In genomic region chr4:89436764-89437163, GRCm38 (mm10) we compare ENCODE assay signal across 30 mouse cellular contexts.
"Had no signal": no experiment of that assay in that cellular context is flagged by ENCODE, and none has a peak within 500 bp of the region (broad histone marks: within the 10 kb centered on the region; RNA-seq: fewer than 3 reads in every experiment).

No protein-coding gene starts in this region.

- DNase-seq: heart, postnatal 10 days; heart, postnatal 14 days; heart, postnatal 36 days; heart, postnatal 4 days; kidney, adult 11 months; kidney, adult 18-20 months; kidney, adult 2 months; kidney, adult 8-10 months; kidney, adult 9 months; kidney, postnatal 10 days; kidney, postnatal 14 days; kidney, postnatal 25 days; kidney, postnatal 36 days; kidney, postnatal 4 days; layer of hippocampus, adult 9-11 months; layer of hippocampus, postnatal 36 days had no signal

- H3K36me3 ChIP-seq: heart, embryonic 12.5 days; heart, embryonic 13.5 days; heart, embryonic 15.5 days; hindbrain, embryonic 10.5 days; hindbrain, embryonic 12.5 days; hindbrain, embryonic 13.5 days; hindbrain, embryonic 15.5 days; intestine, embryonic 15.5 days; kidney, embryonic 15.5 days had no signal

- H3K4me1 ChIP-seq: heart, embryonic 12.5 days; heart, embryonic 13.5 days; heart, embryonic 15.5 days; hindbrain, embryonic 10.5 days; hindbrain, embryonic 12.5 days; hindbrain, embryonic 13.5 days; hindbrain, embryonic 15.5 days; intestine, embryonic 15.5 days; kidney, embryonic 15.5 days had no signal

- H3K9ac ChIP-seq: heart, embryonic 12.5 days; heart, embryonic 13.5 days; heart, embryonic 15.5 days; hindbrain, embryonic 12.5 days; hindbrain, embryonic 13.5 days; hindbrain, embryonic 14.5 days; hindbrain, embryonic 15.5 days; intestine, embryonic 15.5 days; kidney, embryonic 15.5 days had no signal

- H3K9me3 ChIP-seq: heart, embryonic 12.5 days; heart, embryonic 13.5 days; heart, embryonic 15.5 days; hindbrain, embryonic 10.5 days; hindbrain, embryonic 12.5 days; hindbrain, embryonic 13.5 days; hindbrain, embryonic 15.5 days; intestine, embryonic 15.5 days; kidney, embryonic 15.5 days had no signal

- H3K4me3 ChIP-seq: heart, embryonic 12.5 days; heart, embryonic 13.5 days; heart, embryonic 15.5 days; hindbrain, embryonic 10.5 days; hindbrain, embryonic 12.5 days; hindbrain, embryonic 13.5 days; hindbrain, embryonic 15.5 days; intestine, embryonic 15.5 days; kidney, embryonic 15.5 days; layer of hippocampus, adult 2 months; left cerebral cortex, adult 2 months had no signal

- H3K27me3 ChIP-seq: heart, embryonic 12.5 days; heart, embryonic 13.5 days; heart, embryonic 15.5 days; hindbrain, embryonic 12.5 days; hindbrain, embryonic 13.5 days; hindbrain, embryonic 15.5 days; intestine, embryonic 15.5 days; kidney, embryonic 15.5 days had no signal

- H3K27ac ChIP-seq: heart, embryonic 13.5 days; heart, embryonic 15.5 days; hindbrain, embryonic 10.5 days; hindbrain, embryonic 12.5 days; hindbrain, embryonic 13.5 days; hindbrain, embryonic 14.5 days; hindbrain, embryonic 15.5 days; hindbrain, postnatal 0 days; intestine, embryonic 15.5 days; kidney, embryonic 15.5 days; kidney, postnatal 0 days; layer of hippocampus, adult 2 months; left cerebral cortex, adult 2 months had no signal
